Mouse (Mus musculus) gastrocnemius, adult 8-10 months (tissue): ENCODE measurements at regions not wholly inside any gene's neighbourhood (a gene's known extent, or its start where the extent isn't known, plus 50 kb on each side); places are given as distances from the start of the nearest gene placed in this dataset.
A peak's percentile ranks its signal among the peaks of the same experiment; 100 is the strongest.

Experiments used
- DNase-seq, 2 experiments: peaks; one replicate each; pipeline ENCODE4 v3.0.0; 2022; ENCODE audit warnings: low spot score in 2 of 2

DNA sequence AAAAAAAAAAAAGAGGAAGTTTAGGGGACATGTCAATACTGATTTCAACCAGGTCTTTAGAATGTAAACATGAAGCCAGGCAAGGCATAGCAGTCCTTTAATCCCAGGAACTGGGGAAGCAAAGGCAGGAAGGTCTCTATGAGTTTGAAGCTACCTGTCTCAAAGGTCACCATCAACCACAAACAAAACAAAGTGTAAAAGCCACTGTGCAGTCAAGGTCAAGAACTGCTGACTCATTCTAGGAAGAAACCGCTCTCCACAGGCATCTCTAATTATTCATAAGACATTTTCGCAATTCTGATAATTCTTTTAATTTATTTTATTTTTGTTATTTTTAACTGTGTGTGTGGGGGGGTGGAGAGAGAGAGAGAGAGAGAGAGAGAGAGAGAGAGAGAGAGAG is 364.0 kb downstream of the Cntnap4 start:
- no peak for DNase-seq

DNA sequence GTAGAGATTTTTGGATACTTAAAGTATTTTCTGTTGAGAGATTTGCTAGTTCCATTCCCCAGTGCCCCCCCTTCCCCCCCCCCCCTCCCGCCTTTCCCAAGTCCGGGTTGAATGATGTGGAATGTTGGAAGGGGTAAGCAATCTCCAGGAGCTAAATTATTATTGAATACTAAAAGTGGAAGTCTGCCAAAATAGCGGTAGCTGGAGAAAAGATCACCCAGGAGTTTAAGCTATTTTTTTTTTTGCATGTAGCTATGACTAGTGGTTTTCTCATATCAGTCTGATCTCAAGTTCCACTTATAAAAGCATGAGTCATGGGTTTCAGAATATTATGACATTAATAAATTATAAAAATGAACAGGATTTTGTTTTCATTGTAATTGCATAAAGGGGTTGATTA is 365.6 kb downstream of the Cntnap4 start:
- DNase-seq: no peak

DNA sequence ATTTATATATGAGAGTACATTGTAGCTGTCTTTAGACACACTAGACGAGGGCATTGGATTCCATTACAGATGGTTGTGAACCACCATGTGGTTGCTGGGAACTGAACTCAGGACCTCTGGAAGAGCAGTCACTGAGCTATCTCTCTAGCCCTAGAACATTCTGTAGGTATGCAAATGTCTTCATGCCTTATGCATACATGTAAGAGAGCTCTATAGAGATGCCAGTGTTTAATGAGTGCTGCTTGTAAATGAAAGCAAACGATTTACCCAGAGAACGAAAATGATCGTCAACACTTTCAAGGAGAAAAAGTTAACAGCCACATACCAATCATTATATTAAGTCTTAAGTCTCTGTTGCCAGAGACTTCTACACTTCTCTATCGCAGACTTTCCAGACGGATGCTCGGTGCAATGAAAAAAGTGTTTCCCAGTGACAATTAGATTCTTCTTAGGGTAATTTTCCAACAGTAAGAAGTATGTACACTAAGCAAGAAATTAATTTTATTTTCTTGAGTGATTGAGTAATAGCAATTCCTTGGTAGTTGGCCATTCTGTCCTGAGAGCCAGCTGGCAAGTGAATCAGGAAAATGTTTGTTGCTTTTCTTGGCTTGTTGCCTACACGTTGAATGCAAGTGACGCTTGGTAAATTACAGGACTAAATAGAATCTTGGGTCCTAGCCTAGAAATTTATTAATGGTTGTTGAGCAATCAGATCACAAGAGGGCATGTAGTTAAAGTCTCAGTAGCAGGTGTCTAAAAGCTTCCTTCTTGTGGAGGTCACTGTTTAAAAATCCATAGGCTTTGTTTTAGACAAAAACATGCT is 366.3 kb downstream of the Cntnap4 start:
- DNase-seq: peak; percentile 29

DNA sequence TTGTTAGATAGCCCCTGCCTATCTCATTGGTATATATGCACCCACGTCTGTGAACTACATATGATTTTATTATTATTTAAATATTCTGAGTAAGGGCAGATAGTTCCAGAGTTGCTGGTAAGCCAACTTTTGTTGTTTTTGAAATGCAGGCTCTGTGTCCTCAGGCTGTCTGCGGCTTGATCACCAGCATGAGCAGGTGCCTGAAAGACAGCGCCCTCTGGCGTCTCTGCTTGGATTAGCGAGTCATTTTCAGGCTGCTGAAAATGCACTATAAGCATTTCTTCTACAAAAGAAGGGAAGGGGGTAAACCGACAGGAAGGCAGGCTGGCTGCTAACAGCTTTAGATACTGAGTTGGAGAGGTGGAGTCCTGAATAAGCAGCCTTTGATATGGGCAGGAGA is 402.6 kb downstream of the Cntnap4 start:
- DNase-seq: peak; percentile 7 to 25

DNA sequence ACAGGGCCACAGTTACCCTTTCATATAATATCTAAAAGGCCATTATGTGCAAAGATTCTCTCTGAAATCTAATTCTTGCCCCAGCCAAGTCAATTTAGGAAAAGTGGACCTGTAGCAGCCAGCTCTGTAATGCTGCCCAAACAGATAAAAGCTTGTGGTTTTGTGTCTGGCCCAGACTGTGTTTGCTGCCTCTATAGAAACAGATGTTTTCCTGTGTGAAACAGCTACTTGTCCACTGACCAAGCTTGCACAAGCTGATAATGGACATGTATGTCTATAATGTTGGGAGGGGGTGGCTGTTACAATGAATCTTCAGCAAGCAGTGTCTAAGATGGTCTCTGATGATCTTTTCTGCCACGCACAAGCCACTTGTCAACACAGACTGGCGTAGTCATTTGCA is 405.9 kb downstream of the Cntnap4 start:
- DNase-seq: no peak

DNA sequence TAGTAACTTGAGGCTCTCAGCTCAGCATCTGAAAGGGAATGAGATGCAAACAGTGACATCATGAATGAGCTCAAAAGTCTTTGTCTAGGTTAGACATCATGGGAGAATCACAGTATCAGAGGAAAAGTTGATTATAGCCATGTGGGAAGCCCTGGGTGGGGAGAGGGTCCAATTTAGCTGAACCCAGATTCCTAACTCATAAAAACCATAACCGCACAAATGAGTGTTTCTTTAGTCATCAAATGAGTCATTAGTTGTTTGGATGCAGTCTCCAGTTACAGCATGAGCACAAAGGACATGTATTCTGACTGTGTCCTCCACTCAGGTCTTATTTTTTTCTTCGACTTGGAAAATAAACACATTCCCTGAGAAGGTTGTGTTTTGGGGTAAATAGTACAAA is 406.5 kb downstream of the Cntnap4 start:
- DNase-seq: no peak

DNA sequence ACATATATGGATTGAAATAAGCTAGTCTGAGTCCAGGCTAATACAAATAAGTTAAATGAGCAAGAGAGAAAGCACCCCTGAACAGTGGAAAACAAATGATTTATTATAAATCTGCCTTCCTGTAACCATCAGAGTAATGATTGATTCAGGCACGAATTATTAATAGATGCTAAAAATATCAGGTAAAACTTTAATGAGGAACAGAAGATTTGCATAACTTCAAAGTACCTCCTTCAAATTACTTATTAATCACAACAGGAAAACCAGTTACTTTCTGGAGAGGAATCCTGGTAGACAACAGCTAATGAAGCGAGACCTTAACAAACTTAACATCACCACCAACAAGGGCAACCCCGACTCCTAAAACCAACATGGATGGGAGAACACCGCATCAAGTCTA is 423.9 kb downstream of the Cntnap4 start:
- no peak for DNase-seq

DNA sequence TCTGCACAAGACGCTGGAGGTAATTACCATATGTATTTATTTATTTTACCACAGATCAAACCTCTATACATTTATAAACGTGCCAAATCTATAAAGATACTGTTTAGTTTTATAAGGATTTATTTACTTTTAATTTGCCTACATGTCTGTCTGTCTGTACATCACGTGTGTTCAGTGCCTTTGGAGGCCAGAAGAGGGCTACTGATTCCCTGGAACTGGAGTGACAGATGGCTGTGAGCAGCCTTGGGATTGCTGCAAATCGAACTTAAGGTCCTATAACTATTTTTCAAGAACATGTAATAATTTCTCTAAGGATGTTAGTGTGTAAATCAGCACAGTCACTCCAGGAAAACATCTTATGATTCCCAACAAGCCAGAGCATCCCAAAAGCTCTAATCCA is 437.5 kb downstream of the Cntnap4 start:
- no peak for DNase-seq

DNA sequence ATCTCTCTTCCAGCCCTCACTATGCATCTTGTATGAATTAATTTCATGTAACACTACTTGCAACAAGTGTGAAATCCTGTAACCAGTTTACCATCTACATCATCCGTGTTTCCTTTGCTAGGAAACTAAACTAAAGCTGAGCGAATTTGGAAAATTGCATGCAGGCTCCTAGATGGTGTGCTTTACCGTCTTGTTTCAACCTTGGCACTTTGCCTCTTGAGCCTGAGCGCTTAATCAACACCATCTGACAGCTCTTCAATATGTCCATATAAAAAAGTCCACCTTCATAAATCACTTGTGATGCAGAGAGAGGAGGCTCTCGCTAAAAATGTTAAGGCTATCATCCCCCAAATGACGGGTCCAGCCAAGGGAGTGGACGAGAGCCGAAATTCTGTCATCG is 459.0 kb downstream of the Cntnap4 start:
- DNase-seq: no peak

DNA sequence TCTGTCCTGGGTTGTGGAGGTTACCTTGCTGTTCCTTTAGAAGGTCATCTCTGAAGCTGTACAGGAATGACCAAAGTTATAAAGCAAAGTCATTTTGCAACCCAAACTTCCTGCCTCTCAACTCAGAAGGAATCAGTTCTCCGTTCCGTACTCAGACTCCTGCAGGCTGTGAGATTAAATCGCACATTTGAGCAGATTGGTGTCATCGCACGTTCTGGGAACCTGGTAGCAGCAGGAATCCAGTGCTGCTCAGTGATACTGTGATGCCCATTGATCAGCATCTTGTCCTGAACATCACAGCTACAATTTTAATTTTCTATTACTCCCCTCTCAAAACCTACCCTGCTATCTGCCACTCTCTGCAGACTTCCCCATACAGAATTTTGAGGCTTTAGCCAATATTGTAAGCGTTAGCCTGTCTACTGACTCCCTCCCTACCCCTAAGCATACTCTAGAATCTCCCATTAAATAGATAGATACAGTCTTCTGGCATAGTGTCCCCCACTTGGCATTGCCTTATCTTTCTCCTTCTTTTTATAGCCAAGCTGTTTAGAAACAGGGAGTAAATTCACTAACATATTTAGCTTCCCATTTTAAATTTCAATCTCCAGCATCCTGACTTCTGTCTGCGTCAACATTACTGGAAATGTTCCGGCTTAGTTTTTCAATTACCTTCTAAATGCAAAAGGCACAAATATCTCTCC is 482.1 kb downstream of the Cntnap4 start:
- DNase-seq: no peak

DNA sequence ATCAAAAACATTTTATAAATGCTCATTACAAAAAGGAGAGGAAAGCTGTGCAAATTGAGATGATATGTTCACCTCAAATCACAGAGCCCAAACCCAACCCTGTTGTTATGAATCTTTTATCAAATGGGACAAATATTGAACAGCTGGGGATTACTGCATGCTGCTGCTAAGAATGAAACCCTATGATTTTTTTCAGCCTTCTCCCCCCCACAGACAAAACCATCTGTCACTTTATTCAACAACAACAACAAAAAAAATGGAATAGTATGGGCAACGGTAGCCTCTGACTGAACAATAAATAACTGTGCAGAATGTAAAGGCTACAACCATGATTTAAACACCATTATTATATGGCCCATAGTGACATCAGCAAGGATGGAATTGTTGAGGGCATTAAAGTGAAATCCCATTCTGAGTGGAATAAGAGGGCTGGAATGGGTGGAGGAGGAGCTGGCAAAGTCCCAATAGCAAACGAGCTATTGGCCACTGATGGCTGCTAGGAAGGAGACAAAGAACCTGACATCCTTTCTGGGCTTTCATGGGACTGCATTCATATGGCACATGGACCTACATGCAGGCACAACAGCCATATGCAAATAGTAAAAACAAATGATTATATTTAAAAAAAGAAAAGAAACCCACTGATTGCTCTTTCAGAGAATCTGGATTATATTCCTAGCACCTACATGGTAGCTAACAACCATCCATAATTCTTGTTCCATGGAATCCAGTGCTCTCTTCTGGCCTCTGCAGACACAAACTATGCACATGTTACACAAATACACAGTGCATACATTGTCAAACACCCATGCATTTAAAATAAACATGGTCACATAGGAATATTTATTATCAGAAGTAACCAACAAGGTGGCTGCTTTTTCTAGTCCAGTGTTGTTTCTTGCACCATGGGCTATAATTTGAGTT is 495.7 kb downstream of the Cntnap4 start:
- no peak for DNase-seq

DNA sequence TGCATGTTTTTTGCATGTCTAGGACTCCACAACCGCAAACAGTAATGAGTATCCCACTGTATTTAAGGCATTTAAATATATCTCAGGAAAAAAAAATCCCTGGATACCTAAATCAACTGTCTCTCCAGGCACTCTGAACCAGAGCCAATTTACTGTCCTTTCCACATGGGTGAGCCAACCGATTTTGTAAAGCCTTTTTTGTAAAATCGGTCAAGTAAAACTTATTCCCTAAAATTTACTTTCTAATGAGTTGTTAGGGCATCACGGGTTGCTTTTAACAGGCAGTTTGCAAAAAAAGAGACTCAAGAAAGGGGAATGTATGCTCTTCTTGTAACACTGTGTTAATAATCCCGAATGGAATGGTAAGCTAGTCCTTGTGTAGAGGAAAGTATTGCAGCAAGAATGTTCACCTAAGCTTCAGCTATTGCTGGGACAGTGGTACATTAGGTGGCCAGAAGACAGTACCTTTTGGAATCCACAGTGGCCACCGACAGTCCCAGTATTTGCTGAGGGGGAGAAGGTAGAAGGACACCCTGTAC is 496.4 kb downstream of the Cntnap4 start:
- DNase-seq: no peak

DNA sequence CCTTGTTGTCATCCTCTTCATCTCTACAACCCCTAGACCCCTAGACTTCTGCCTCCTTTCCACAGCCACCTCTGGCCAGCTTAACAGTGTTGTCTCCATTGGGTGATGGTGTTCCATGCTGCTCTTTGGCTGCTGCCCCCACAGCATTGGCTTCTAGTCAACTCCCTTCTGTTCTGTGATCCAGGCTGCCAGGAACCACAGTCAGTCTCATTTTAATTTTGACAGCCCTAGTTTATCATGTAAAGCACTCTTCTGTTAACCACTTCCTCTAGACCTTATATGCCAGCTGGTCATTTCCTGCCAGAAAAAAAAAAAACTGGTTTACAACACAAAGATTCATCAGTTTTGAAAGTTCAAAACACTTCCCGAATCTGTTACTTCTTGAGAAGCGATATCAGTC is 514.1 kb downstream of the Cntnap4 start:
- DNase-seq: no peak

DNA sequence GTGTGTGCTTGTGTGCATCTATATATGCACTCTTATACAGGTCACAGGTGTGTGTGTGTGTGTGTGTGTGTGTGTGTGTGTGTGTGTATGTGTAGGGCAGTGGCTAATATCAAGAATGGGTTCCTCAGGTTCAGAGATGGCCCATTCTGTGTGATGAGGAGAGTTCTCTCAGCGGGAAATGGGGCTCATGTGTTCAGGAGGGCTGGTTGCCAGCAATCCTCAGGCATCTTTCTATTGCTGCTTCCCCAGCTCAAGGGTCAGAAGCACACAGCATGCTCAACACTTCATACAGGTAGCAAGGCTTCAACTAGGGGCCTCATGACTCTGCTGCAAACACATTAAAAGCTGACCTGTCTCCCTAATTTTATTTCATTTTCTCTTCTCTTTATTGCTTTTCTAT is 517.7 kb downstream of the Cntnap4 start:
- no peak for DNase-seq

DNA sequence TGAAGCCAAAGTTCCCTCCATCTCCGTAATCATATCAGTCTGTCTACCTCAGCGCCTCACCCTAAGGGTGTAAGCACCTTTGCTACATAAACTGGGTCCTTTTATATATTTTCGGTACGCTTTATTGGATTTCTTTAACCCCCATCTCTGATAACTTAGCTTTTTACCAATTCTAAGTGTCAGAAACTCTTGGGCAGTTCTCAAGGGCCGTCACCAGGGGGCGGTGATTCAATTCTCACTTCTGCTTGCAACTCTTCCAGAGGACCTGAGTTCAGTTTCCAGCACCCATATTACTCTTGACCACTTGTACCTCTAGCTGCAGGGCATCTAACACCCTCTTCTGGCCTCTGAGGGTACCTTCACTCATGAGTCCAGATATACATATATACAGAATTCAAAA is 523.7 kb upstream of the Mon1b start:
- no peak for DNase-seq

DNA sequence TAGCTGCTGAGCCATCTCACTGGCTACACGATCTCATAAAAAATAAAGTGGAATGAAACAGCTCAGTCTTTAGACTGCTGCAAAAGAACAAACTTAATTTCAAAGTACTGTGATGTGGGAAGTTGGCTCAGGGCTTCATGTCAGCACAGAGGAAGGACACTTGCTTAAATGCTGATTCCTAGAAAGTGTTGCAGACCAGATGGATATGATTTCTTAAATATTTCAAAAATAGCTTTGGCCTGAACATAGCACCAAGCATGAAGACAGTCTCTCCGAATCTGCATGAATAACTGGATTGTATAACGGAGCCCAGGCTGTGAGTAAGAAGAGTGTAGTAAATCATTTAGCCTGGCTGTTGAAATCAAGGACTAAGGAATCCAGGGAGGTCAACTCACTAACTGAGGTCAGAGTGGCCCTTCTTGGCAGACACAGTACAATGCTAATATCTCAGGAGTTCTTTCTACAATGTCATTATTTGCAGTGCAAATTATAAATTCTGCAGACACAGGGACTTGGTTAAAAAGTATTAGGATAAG is 521.2 kb upstream of the Mon1b start:
- no peak for DNase-seq

DNA sequence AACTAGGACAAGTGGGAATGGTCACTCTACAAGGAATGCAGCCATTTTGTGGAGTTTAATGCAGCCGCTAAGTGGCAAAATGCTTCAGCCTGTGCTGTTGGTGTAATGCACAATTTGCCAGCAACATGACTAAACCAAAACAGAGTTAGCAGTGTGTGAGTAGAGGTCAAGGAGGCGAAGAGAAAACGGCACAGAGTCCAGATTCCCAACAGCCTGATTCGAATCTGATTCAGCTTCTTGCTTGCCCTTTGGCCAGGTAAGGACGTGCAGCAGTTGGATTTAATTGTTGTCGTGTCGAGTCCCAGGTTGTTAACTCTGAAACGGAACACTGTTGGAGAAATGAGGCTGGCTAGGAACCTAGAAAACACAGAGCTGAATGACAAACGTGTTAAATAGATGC is 518.1 kb upstream of the Mon1b start:
- DNase-seq: no peak

DNA sequence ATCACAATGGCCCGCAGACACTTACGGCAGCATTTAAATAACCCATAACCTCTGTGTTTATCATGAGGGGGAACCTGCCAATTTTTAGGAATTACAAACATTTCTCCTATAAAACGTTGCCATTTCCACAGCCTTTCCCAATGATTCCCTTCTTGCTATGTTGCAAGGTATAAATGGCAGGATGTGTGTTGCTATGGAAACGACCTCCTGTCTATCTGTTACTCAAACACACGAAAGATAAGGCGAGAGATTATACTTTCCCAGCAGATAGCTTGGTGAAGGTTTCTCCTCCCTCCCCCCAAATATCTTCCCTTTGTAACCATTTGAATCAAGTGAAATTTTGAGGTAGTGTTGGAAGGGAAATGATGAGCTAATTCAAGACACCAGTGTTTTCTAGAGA is 509.8 kb upstream of the Mon1b start:
- DNase-seq: no peak

DNA sequence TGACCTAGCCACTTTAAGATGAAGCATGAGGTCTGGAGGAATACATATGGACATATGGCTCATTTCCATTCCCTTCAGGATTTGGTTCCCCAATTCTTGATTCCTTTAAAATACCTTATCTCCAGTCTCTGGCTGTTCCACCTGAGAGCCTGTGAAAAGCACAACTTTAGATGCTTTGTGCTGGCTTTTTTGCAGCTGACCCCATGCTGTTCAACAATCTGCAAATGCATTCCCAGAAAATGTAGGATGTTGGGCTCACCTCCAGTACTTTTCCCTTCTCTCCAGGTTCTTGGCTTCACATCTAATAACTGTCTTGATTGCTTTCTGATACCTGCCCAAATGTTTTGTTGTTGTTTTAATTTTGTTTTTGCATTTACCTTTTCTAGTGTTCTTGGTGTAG is 498.0 kb upstream of the Mon1b start:
- DNase-seq: no peak

DNA sequence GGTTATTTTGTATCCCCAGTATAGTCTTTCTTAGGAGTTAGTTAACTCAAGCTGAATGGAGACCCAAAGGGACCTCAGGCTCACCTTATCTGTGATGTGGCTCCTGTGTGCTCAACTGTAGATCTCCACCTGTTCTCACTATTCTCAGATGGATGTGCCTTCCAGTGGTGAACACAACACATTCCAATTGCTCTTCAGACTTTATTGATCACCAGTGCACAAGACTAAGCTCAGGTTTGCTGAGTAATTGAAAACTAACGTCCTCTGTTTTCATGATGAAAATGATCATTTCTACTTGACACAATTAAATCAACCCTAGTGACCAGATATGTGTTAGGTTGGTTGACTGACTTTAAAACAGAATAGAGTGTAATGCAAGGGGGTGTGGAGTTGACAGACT is 495.4 kb upstream of the Mon1b start:
- DNase-seq: no peak

DNA sequence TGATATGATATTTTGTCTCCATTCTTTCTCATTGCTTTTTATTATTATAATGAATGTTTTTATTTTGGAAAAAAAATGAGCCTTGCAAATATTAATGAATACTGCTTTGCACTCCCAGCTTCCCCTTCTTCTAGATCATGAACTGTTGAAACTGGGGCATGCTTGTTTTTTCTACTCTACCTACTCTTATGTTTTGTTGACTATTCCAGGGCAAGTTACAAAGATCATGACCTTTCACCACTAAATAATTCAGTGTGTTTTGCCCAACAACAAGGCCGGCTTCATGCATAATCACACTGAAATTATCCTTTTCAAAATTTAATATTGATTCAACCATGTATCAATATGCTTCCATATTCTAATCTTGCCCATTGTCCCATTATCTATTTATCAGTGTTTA is 494.3 kb upstream of the Mon1b start:
- DNase-seq: no peak

DNA sequence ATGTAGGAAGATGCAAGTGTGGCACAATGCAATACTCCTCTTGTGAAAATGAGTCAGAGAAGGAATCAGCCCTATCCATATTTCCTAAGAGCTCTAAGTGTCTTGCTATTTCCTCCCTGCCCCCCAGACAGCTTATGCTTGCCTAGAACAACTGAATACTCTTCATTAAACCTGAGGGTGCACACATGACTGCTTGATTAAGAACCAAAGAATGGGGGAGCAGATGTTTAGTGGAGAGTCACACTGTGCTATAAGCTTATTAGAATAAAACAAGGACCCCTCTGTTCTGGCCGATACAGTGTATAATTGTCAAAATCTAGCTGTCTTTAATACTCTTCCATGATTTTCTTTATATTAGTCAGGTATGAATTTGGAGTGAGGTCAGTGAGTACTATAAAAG is 458.8 kb upstream of the Mon1b start:
- no peak for DNase-seq
